Mouse (Mus musculus): Measurements from ENCODE around the gene Ephb6. TPM values are rescaled to one million over a fixed set of nuclear protein-coding genes. Genes with fewer than 3 reads are reported as not detected.
"Not testable (repeated sequence)": the region's sequence is repeated elsewhere in the genome, so short reads cannot be mapped to it uniquely, and the experiment has no call there.

The Ephb6 gene
- polyA plus RNA-seq (2012; rRNA removed): 13.0 and 16.2 TPM in 2 replicates

DNA sequence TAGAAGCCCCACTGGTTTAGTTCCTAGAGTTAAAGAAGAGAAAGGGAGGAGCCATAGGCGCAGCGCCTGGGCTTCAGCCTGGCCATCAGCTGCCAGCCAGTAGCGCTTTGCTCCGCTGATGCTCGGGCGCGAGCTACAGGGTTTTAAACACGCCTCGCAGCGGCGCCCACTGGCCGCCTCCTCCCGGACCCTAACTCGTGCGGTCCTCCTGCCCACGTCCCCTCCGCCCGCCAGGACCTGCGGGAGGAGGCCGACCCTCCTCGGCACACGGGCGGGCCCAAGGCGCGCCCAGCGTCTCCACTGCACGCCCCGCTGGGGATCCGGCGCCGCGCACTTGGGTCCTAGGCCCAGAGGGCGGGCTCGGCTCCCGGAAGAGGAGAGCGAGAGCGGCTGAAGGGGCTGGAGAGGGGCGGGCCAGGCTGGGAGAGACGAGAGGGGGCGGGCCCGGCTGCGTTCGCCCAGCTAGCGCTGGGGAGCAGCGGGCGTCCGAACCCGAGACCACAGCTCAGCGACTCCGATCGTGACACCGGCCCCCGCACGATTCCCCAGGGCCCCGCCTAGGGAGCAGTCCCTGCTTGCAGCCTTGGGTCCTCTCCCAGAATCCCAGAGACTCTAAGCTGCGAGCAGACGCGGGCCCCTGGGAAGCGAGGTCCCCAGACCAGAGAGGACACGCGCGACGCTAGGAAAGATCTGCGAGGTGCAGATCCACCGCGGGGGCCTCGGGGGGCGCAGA lies at the start of gene Ephb6:
Ephb6 (plus strand) TSS at position 422 of the 733 bp plus-strand sequence.
- under 1% methylated on average over 68 of the region's 68 CpGs for WGBS
- DNase-seq: peak; percentile 63
- Histone ChIP-seq H3K4me1 (ENCODE audit: control insufficient read depth, insufficient read depth, low read length) (peaks cover 6% of the 10 kb centered on the region), H3K4me3 (replicated peaks; ENCODE audit: extremely low read depth, low read depth, low read length) (peak within 1 kb of the TSS; percentile 56)
- TF ChIP-seq POLR2A (IDR thresholded peaks at IDR 0.05; ENCODE audit: borderline replicate concordance, extremely low read depth, low read depth, low read length) (no peak), CTCF (IDR thresholded peaks at IDR 0.05; ENCODE audit: insufficient read depth, low read length) (no peak)

GRCm38 (mm10) chr6:41556389-41556788 lies 48.9 kb upstream of the Ephb6 start:
- TF ChIP-seq POLR2A (IDR thresholded peaks at IDR 0.05; ENCODE audit: borderline replicate concordance, extremely low read depth, low read depth, low read length): no peak
- no peak for TF ChIP-seq CTCF (IDR thresholded peaks at IDR 0.05; ENCODE audit: insufficient read depth, low read length)
- DNase-seq: no peak
- Histone ChIP-seq H3K4me1 (ENCODE audit: control insufficient read depth, insufficient read depth, low read length) (no peaks in the 10 kb centered on the region), H3K4me3 (replicated peaks; ENCODE audit: extremely low read depth, low read depth, low read length) (no peak overlapping the region)

DNA sequence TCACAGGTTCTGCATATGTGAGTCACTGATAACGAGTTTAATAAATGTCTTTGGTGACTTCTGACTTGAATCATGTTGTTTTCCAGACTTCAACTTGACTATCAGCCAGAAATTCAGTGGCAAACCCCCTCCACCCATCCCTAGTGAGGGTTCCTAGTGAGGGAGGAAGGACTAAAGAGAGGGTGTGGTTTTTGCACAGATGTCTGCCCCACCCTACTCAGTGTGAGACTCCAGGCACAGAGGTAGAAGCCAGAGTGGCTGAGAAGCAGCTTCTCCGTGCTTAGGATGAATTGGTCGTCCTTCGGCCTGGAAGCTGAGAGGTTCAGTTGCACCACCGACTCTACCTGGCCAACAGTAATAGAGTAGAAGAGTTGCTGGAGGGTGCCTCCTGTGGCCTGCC lies 47.8 kb upstream of the Ephb6 start:
- Histone ChIP-seq H3K4me3 (replicated peaks; ENCODE audit: extremely low read depth, low read depth, low read length) (no peak overlapping the region), H3K4me1 (ENCODE audit: control insufficient read depth, insufficient read depth, low read length) (no peaks in the 10 kb centered on the region)
- 71% methylated on average over 5 of the region's 5 CpGs for WGBS
- no peak for TF ChIP-seq CTCF (IDR thresholded peaks at IDR 0.05; ENCODE audit: insufficient read depth, low read length)
- no peak for TF ChIP-seq POLR2A (IDR thresholded peaks at IDR 0.05; ENCODE audit: borderline replicate concordance, extremely low read depth, low read depth, low read length)
- DNase-seq: no peak

GRCm38 (mm10) chr6:41558271-41558670 lies 47.0 kb upstream of the Ephb6 start:
- TF ChIP-seq CTCF (IDR thresholded peaks at IDR 0.05; ENCODE audit: insufficient read depth, low read length): no peak
- TF ChIP-seq POLR2A (IDR thresholded peaks at IDR 0.05; ENCODE audit: borderline replicate concordance, extremely low read depth, low read depth, low read length): no peak
- Histone ChIP-seq H3K4me3 (replicated peaks; ENCODE audit: extremely low read depth, low read depth, low read length) (no peak overlapping the region), H3K4me1 (ENCODE audit: control insufficient read depth, insufficient read depth, low read length) (no peaks in the 10 kb centered on the region)
- 31% methylated on average over 2 of the region's 2 CpGs for WGBS
- DNase-seq: no peak

GRCm38 (mm10) chr6:41559331-41559730 lies 46.0 kb upstream of the Ephb6 start:
- DNase-seq: no peak
- TF ChIP-seq CTCF (IDR thresholded peaks at IDR 0.05; ENCODE audit: insufficient read depth, low read length) (no peak), POLR2A (IDR thresholded peaks at IDR 0.05; ENCODE audit: borderline replicate concordance, extremely low read depth, low read depth, low read length) (no peak)
- Histone ChIP-seq H3K4me3 (replicated peaks; ENCODE audit: extremely low read depth, low read depth, low read length) (no peak overlapping the region), H3K4me1 (ENCODE audit: control insufficient read depth, insufficient read depth, low read length) (no peaks in the 10 kb centered on the region)
- WGBS: 51% methylated on average over 3 of the region's 3 CpGs

- TF ChIP-seq CTCF (IDR thresholded peaks at IDR 0.05; ENCODE audit: insufficient read depth, low read length): no peak
- TF ChIP-seq POLR2A (IDR thresholded peaks at IDR 0.05; ENCODE audit: borderline replicate concordance, extremely low read depth, low read depth, low read length): no peak
- Histone ChIP-seq H3K4me1 (ENCODE audit: control insufficient read depth, insufficient read depth, low read length) (no peaks in the 10 kb centered on the region), H3K4me3 (replicated peaks; ENCODE audit: extremely low read depth, low read depth, low read length) (no peak overlapping the region)
- 72% methylated on average over 2 of the region's 2 CpGs for WGBS
- DNase-seq: no peak
Observed at GRCm38 (mm10) chr6:41560273-41560672, 45.0 kb upstream of the Ephb6 start.

DNA sequence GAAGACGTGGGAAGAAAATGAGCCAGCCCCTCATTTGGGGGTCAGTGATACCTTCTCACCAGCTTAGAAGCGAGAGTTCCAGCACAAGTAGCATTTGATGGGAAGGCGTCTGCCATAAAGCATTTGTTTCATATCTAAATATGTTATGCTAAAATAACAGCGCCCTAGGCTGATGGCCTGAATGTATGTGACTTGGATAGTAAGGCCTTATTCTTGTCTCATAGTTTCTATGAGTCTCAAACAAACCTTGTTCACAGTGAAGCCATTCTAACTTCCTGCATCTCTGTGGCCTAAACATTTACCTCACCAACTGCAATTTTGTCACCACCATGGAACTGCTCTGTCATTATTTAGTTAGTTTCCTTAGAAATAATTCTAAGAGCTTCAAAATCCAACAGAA lies 42.7 kb upstream of the Ephb6 start:
- no peak overlapping the region for H3K4me3 ChIP-seq (replicated peaks; ENCODE audit: extremely low read depth, low read depth, low read length)
- H3K4me1 ChIP-seq (ENCODE audit: control insufficient read depth, insufficient read depth, low read length): no peaks in the 10 kb centered on the region
- WGBS: 90% methylated on average over 4 of the region's 4 CpGs
- TF ChIP-seq POLR2A (IDR thresholded peaks at IDR 0.05; ENCODE audit: borderline replicate concordance, extremely low read depth, low read depth, low read length): no peak
- TF ChIP-seq CTCF (IDR thresholded peaks at IDR 0.05; ENCODE audit: insufficient read depth, low read length): no peak
- DNase-seq: no peak

- not testable (repeated sequence) for DNase-seq; H3K4me1 ChIP-seq (ENCODE audit: control insufficient read depth, insufficient read depth, low read length)
Observed at GRCm38 (mm10) chr6:41563104-41563951, 42.0 kb upstream of the Ephb6 start.

GRCm38 (mm10) chr6:41565261-41565660 lies 40.0 kb upstream of the Ephb6 start:
- no peaks in the 10 kb centered on the region for H3K4me1 ChIP-seq (ENCODE audit: control insufficient read depth, insufficient read depth, low read length)
- no peak overlapping the region for H3K4me3 ChIP-seq (replicated peaks; ENCODE audit: extremely low read depth, low read depth, low read length)
- 82% methylated on average over 1 of the region's 1 CpGs for WGBS
- TF ChIP-seq POLR2A (IDR thresholded peaks at IDR 0.05; ENCODE audit: borderline replicate concordance, extremely low read depth, low read depth, low read length): no peak
- DNase-seq: no peak

More at GRCm38 (mm10) chr6:41563104-41563951, 42.0 kb upstream of the Ephb6 start:
- not testable (repeated sequence) for H3K4me3 ChIP-seq (replicated peaks; ENCODE audit: extremely low read depth, low read depth, low read length)
- WGBS: 50% methylated on average over 6 of the region's 23 CpGs

- WGBS: 75% methylated on average over 4 of the region's 4 CpGs
- TF ChIP-seq POLR2A (IDR thresholded peaks at IDR 0.05; ENCODE audit: borderline replicate concordance, extremely low read depth, low read depth, low read length): no peak
- no peak for TF ChIP-seq CTCF (IDR thresholded peaks at IDR 0.05; ENCODE audit: insufficient read depth, low read length)
- H3K4me3 ChIP-seq (replicated peaks; ENCODE audit: extremely low read depth, low read depth, low read length): no peak overlapping the region
Observed at GRCm38 (mm10) chr6:41566965-41567364, 38.3 kb upstream of the Ephb6 start.

More at GRCm38 (mm10) chr6:41566965-41567364, 38.3 kb upstream of the Ephb6 start:
- no peak for DNase-seq
- no peaks in the 10 kb centered on the region for H3K4me1 ChIP-seq (ENCODE audit: control insufficient read depth, insufficient read depth, low read length)
